Mouse (Mus musculus): Measurements from ENCODE around the gene Wnt10b. TPM values are rescaled to one million over a fixed set of nuclear protein-coding genes. Genes with fewer than 3 reads are reported as not detected.
"Not testable (repeated sequence)": the region's sequence is repeated elsewhere in the genome, so short reads cannot be mapped to it uniquely, and the experiment has no call there.

Gene Wnt10b
- total RNA-seq (2021): under 1 TPM; 0.45 to 0.61 TPM
- long read RNA-seq, experiment 1: 0 reads
- long read RNA-seq, experiment 2: 0 reads

GRCm38 (mm10) chr15:98777762-98778161 is at the start of gene Wnt10b:
TSS of gene Wnt10b (minus strand) at chr15:98778150.
- no peak for DNase-seq
- intact Hi-C loops (cut with DNase I): no loop called here

- intact Hi-C loops (cut with DNase I): no loop called here
- no peak for DNase-seq
These were observed 49.7 kb upstream of the Wnt10b start for GRCm38 (mm10) chr15:98827611-98828011.

- intact Hi-C loops (cut with DNase I): no loop called here
- no peak for DNase-seq
These were observed 45.5 kb upstream of the Wnt10b start for GRCm38 (mm10) chr15:98823434-98823833.

GRCm38 (mm10) chr15:98822147-98822546 is 44.2 kb upstream of the Wnt10b start:
- no peak for DNase-seq
- intact Hi-C loops (cut with DNase I): no loop called here

- intact Hi-C loops (cut with DNase I): no loop called here
These were observed 43.5 kb upstream of the Wnt10b start for GRCm38 (mm10) chr15:98821403-98821802.

GRCm38 (mm10) chr15:98820937-98821336 is 43.0 kb upstream of the Wnt10b start:
- intact Hi-C loops (cut with DNase I): no loop called here

More at GRCm38 (mm10) chr15:98821403-98821802, 43.5 kb upstream of the Wnt10b start:
- no peak for DNase-seq

GRCm38 (mm10) chr15:98818171-98818570 is 40.2 kb upstream of the Wnt10b start:
- DNase-seq: no peak

More at GRCm38 (mm10) chr15:98820937-98821336, 43.0 kb upstream of the Wnt10b start:
- DNase-seq: no peak

GRCm38 (mm10) chr15:98812741-98813424 is 34.9 kb upstream of the Wnt10b start:
- no peak for DNase-seq
- intact Hi-C loops (cut with DNase I): no loop called here

More at GRCm38 (mm10) chr15:98818171-98818570, 40.2 kb upstream of the Wnt10b start:
- intact Hi-C loops (cut with DNase I): no loop called here

- intact Hi-C loops (cut with DNase I); DNase-seq: not testable (repeated sequence)
These were observed 32.3 kb upstream of the Wnt10b start for GRCm38 (mm10) chr15:98810212-98810611.

- DNase-seq: no peak
- intact Hi-C loops (cut with DNase I): no loop called here
These were observed 31.4 kb upstream of the Wnt10b start, which contains the start of gene Ddn for GRCm38 (mm10) chr15:98809390-98809789. TSS of gene Ddn (minus strand) at chr15:98809490.

- no peak for DNase-seq
- intact Hi-C loops (cut with DNase I): no loop called here
These were observed 30.7 kb upstream of the Wnt10b start for GRCm38 (mm10) chr15:98808651-98809134.

- intact Hi-C loops (cut with DNase I): no loop called here
- DNase-seq: peak; percentile 61 to 66
These were observed 30.1 kb upstream of the Wnt10b start for GRCm38 (mm10) chr15:98807895-98808650.

GRCm38 (mm10) chr15:98806809-98807770 is 29.1 kb upstream of the Wnt10b start:
- intact Hi-C loops (cut with DNase I): no loop called here

GRCm38 (mm10) chr15:98806071-98806808 is 28.3 kb upstream of the Wnt10b start:
- no peak for DNase-seq
- intact Hi-C loops (cut with DNase I): no loop called here

More at GRCm38 (mm10) chr15:98806809-98807770, 29.1 kb upstream of the Wnt10b start:
- no peak for DNase-seq

GRCm38 (mm10) chr15:98805324-98806040 is 27.5 kb upstream of the Wnt10b start:
- intact Hi-C loops (cut with DNase I): no loop called here
- DNase-seq: peak; percentile 77 to 83

GRCm38 (mm10) chr15:98804054-98804453 is 26.1 kb upstream of the Wnt10b start:
- DNase-seq: peak; percentile 81 to 92
- intact Hi-C loops (cut with DNase I): loop anchor here (5.0 kb wide), 2 partner anchors 97 to 142 kb away; partner anchors contain the start of genes Ccdc65 and Ddx23

GRCm38 (mm10) chr15:98802926-98803325 is 25.0 kb upstream of the Wnt10b start:
- no peak for DNase-seq
- intact Hi-C loops (cut with DNase I): loop anchor here (5.0 kb wide), 2 partner anchors 96 to 141 kb away; partner anchors contain the start of genes Ccdc65 and Ddx23

GRCm38 (mm10) chr15:98799396-98799795 is 21.4 kb upstream of the Wnt10b start:
- intact Hi-C loops (cut with DNase I): loop anchor here (5.0 kb wide), 1 partner anchor 37 kb away; the partner anchor contains the start of gene Arf3
- peak; percentile 82 to 91 for DNase-seq
